Mouse (Mus musculus) G1E (cell line): Measurements from ENCODE around the gene Hoxc8. TPM values are rescaled to one million over a fixed set of nuclear protein-coding genes. Genes with fewer than 3 reads are reported as not detected.
A peak's percentile ranks its signal among the peaks of the same experiment; 100 is the strongest.

ENCODE experiments used
- ATAC-seq: 2 replicates; pipeline ENCODE4 v1.8.0; 2016; ENCODE audit warnings: mild to moderate bottlenecking; ENCODE audit not compliant: insufficient number of reproducible peaks, poor library complexity, low FRiP score, severe bottlenecking; ENCODE audit errors: extremely low read depth
- DNase-seq: peaks from one replicate; pipeline ENCODE4 v3.0.0; 2012; ENCODE audit warnings: low spot score
- H3K27me3 ChIP-seq: 2 replicates; pipeline ENCODE4 v1.6.1; 2012; ENCODE audit warnings: mild to moderate bottlenecking, low read length, inconsistent platforms; ENCODE audit not compliant: insufficient read depth
- H3K36me3 ChIP-seq: replicated peaks from 2 replicates; pipeline ENCODE3; 2012; ENCODE audit warnings: mild to moderate bottlenecking, inconsistent platforms
- H3K4me1 ChIP-seq: 2 replicates; pipeline ENCODE4 v1.6.1; 2012; ENCODE audit warnings: low read depth, low read length, inconsistent platforms, mixed read lengths; ENCODE audit not compliant: insufficient read depth
- H3K4me3 ChIP-seq: 2 replicates; pipeline ENCODE4 v1.5.1; 2012; ENCODE audit warnings: low read depth, mild to moderate bottlenecking, inconsistent platforms, low read length, moderate library complexity, mixed read lengths
- H3K9me3 ChIP-seq: replicated peaks from 2 replicates; pipeline ENCODE4 v1.6.1; 2012; ENCODE audit warnings: inconsistent platforms
- CTCF ChIP-seq: IDR thresholded peaks from 2 replicates; pipeline ENCODE4 v1.5.1; 2012; ENCODE audit warnings: low read depth, low read length, inconsistent platforms, mixed read lengths
- GATA1 ChIP-seq: IDR thresholded peaks from 2 replicates; pipeline ENCODE4 v1.6.1; 2012; ENCODE audit warnings: borderline replicate concordance, low read length, inconsistent platforms, mixed read lengths
- GATA2 ChIP-seq: IDR thresholded peaks from 2 replicates; pipeline ENCODE4 v1.6.1; 2012; ENCODE audit warnings: low read depth, low read length, inconsistent platforms, borderline replicate concordance
- POLR2AphosphoS5 ChIP-seq: IDR thresholded peaks from 2 replicates; pipeline ENCODE4 v1.6.1; 2012; ENCODE audit warnings: low read depth, low read length, inconsistent platforms; ENCODE audit not compliant: insufficient replicate concordance
- TAL1 ChIP-seq: conservative IDR thresholded peaks from 2 replicates; pipeline ENCODE4 v1.6.1; 2012; ENCODE audit warnings: low read depth, low read length, inconsistent platforms, mixed read lengths
- polyA plus RNA-seq: library from polyadenylated mRNA; stranded (reverse); fragments of >175 nt; gene quantifications from 2 replicates; pipeline ENCODE4 v1.2.3, GENCODE M21; 2012
- total RNA-seq, 2 experiments: library from RNA; stranded (forward) in 1 of 2; stranded (reverse) in 1 of 2; fragments of 200-1000 nt in 1 of 2; fragments of >200 nt in 1 of 2; fragmentation: Nextera tagmentation in 1 of 2; gene quantifications; 2 replicates each; pipeline ENCODE4 v1.2.3; 2014 to 2017

The Hoxc8 gene
- total and polyA plus RNA-seq, 3 experiments, result 2.7 to 21.1 (median 10.1) TPM

GRCm38 (mm10) chr15:103010847-103011555 is 20.6 kb downstream of the Hoxc8 start:
- H3K27me3 ChIP-seq, result no peaks in the 10 kb centered on the region

GRCm38 (mm10) chr15:103011928-103012486 is 21.6 kb downstream of the Hoxc8 start:
- no peak for TF ChIP-seq GATA2
- H3K4me1 ChIP-seq, result peaks cover 84% of the 10 kb centered on the region
- H3K27me3 ChIP-seq, result no peaks in the 10 kb centered on the region
- no peaks in the 10 kb centered on the region for H3K9me3 ChIP-seq
- peak; percentile 72 for DNase-seq
- peak overlapping the region; percentile 77 for H3K4me3 ChIP-seq
- ATAC-seq, result peak; percentile 36
- H3K36me3 ChIP-seq, result peaks cover 18% of the 10 kb centered on the region

More at GRCm38 (mm10) chr15:103010847-103011555, 20.6 kb downstream of the Hoxc8 start:
- peaks cover 83% of the 10 kb centered on the region for H3K4me1 ChIP-seq
- DNase-seq (peak; percentile 77), ATAC-seq (no peak)
- peak overlapping the region; percentile 77 for H3K4me3 ChIP-seq
- TF ChIP-seq GATA1 (no peak), TAL1 (no peak), CTCF (no peak), POLR2AphosphoS5 (no peak), GATA2 (no peak)
- peaks cover 14% of the 10 kb centered on the region for H3K36me3 ChIP-seq
- H3K9me3 ChIP-seq, result no peaks in the 10 kb centered on the region

DNA sequence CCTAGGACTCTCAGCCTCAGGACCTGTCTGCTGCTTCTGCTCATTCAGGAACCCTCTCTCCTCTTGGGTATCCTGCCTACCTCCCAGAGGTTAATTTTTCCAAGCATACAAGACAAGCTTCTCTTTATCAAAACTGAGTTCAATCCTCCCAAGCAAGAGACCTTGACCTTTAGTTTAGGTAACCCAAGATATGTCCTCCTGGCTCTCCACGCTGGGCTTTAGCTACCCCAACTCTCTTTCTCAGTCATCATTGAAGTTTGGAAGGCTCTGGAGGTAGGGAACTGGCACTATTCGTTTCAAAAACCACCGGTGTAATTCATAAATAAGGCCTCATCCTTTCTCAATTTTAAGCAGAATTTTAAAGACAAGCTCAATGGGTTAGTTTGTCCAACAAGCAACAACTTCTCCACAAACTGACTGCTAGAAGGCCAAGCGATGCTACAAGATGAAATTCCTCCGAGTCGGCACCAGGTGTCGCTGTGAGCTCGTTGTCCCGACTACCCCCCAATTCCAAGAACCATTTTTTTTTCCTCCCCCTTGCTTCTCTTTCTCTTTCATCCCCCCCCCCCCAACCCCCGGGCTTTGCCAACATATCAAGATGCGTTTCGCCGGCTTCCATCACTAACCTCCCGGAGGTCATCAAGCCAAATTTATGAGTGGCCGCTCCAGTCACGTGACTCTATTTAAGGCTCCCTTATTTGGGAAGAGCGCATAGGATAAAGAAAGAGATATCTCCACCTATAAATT is 23.0 kb downstream of the Hoxc8 start:
- no peaks in the 10 kb centered on the region for H3K27me3 ChIP-seq
- H3K4me3 ChIP-seq, result peak overlapping the region; percentile 77
- peak; percentile 56 for TF ChIP-seq CTCF
- TF ChIP-seq TAL1, result no peak
- DNase-seq, result peak; percentile 65
- peaks cover 17% of the 10 kb centered on the region for H3K36me3 ChIP-seq
- peaks cover 84% of the 10 kb centered on the region for H3K4me1 ChIP-seq
- H3K9me3 ChIP-seq, result no peaks in the 10 kb centered on the region
- no peak for ATAC-seq

- Histone ChIP-seq H3K27me3 (no peaks in the 10 kb centered on the region), H3K4me3 (peak overlapping the region; percentile 77), H3K4me1 (peaks cover 85% of the 10 kb centered on the region), H3K36me3 (peaks cover 16% of the 10 kb centered on the region), H3K9me3 (no peaks in the 10 kb centered on the region)
- TF ChIP-seq GATA2 (no peak), GATA1 (no peak), CTCF (no peak), POLR2AphosphoS5 (no peak), TAL1 (no peak)
- ATAC-seq, result no peak
- peak; percentile 58 for DNase-seq
These were observed 24.0 kb downstream of the Hoxc8 start for GRCm38 (mm10) chr15:103014166-103015008.

- H3K9me3 ChIP-seq, result no peaks in the 10 kb centered on the region
- no peak for TF ChIP-seq POLR2AphosphoS5
- no peak for TF ChIP-seq GATA1
- peak overlapping the region; percentile 77 for H3K4me3 ChIP-seq
- ATAC-seq (no peak), DNase-seq (no peak)
- H3K4me1 ChIP-seq, result peaks cover 85% of the 10 kb centered on the region
- H3K27me3 ChIP-seq, result no peaks in the 10 kb centered on the region
- H3K36me3 ChIP-seq, result peaks cover 16% of the 10 kb centered on the region
These were observed 24.6 kb downstream of the Hoxc8 start for GRCm38 (mm10) chr15:103015009-103015399.

DNA sequence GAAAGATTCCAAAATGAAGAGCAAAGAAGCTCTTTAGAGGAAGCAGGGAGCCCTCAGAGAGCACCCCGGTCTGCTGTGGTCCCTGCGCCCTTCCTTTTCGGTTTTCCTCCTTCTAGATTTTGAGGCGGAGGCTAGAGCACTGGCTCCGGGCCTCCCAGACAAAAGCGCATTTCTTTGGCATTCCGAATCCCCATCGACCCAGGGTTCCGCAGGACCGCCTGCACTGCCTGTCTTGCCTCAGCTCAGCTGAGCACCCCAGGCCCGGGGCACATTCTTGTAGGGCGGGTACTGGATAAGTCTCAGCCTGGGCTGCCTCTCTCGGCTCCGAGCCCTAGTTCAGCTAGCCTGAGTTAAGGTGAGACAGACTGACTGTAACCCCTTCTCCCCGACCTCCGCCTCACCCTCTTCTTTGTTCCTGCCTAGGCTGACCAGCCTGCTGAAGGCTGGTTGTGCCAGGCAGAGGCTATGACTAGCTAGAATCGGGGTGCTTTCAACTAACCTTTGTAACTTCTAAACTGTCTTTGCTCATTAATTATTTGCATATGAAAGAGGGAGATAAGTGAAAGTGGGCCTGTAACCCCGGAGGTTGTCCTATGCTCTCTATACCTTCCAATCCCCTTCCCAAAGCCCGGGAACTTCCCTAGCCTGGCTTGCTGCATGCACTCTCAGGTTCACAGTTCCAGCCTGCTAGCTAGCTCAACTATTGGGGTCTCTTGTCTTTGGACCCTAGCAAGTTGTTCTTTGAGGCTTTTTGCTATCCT is 25.2 kb downstream of the Hoxc8 start:
- DNase-seq (no peak), ATAC-seq (no peak)
- peak overlapping the region; percentile 77 for H3K4me3 ChIP-seq
- no peaks in the 10 kb centered on the region for H3K27me3 ChIP-seq
- TF ChIP-seq CTCF (no peak), TAL1 (no peak), GATA1 (no peak), GATA2 (no peak), POLR2AphosphoS5 (no peak)
- peaks cover 21% of the 10 kb centered on the region for H3K36me3 ChIP-seq
- peaks cover 85% of the 10 kb centered on the region for H3K4me1 ChIP-seq
- no peaks in the 10 kb centered on the region for H3K9me3 ChIP-seq
